Mouse (Mus musculus): ENCODE data around the gene Thsd4. TPM values are rescaled to one million over a fixed set of nuclear protein-coding genes. Genes with fewer than 3 reads are reported as not detected.

Gene Thsd4
- polyA plus RNA-seq, 1 experiment from 2014 or later: 5.1 TPM

DNA sequence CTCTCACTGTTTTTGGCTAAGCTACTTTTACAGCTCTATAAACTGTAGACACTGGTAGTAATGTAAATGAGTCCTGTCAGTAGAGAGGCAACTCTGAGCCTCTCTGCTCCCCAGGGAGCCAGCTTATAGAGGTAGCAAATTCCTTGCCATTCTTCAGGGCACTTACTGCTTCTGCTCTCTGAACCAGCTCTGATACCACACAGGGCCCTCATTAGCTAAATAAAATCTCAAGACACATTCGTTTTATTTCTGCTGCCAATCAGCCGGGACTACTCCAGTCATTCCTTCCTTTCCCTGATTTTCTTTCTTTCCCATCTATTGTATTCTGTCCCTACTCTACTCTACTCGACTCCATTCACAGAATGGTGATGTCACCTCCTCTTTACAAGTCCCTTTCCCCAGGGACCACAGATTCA, 236.8 kb downstream of the Thsd4 start:
- ATAC-seq (ENCODE audit: low FRiP score): no peak
- 23% methylated on average over 3 of the region's 3 CpGs for WGBS
- DNase-seq (ENCODE audit: low spot score): no peak
- no peaks in the 10 kb centered on the region for H3K36me3 ChIP-seq (ENCODE audit: control insufficient read depth, insufficient read depth, low read length)
- no peak overlapping the region for H3K4me3 ChIP-seq (ENCODE audit: low read depth, low read length)
- H3K4me2 ChIP-seq (replicated peaks; ENCODE audit: low read depth, low read length): no peak overlapping the region
- H3K9me3 ChIP-seq (ENCODE audit: control insufficient read depth, low read length): no peaks in the 10 kb centered on the region
- H3K27me3 ChIP-seq (ENCODE audit: control insufficient read depth, insufficient read depth, low read length): no peaks in the 10 kb centered on the region
- H3K4me1 ChIP-seq (replicated peaks; ENCODE audit: control insufficient read depth, insufficient read depth, low read length): no peaks in the 10 kb centered on the region
- H3K9ac ChIP-seq (ENCODE audit: low read depth, low read length): no peak overlapping the region
- H3K27ac ChIP-seq (ENCODE audit: low read depth, low read length): no peak overlapping the region

DNA sequence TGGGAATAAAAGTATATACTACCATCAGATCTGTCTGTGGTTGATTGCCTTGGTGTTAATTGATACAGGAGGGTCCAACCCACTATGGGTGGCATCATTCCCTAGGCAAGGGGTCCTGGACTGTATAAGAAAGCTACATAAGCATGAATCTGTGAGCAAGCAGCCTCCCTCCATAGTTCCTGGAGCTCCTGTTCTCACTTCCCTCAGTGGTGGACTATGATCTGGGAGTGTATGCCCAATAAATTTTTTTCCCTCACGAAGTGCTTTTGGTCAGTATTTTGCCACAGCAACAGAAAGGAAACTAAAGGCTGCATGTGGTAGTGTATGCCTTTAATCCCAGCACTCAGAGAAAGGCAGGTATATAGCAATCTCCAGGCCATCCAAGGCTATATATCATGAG, 237.5 kb downstream of the Thsd4 start:
- Histone ChIP-seq H3K27ac (ENCODE audit: low read depth, low read length) (no peak overlapping the region), H3K27me3 (ENCODE audit: control insufficient read depth, insufficient read depth, low read length) (no peaks in the 10 kb centered on the region), H3K36me3 (ENCODE audit: control insufficient read depth, insufficient read depth, low read length) (no peaks in the 10 kb centered on the region), H3K4me1 (replicated peaks; ENCODE audit: control insufficient read depth, insufficient read depth, low read length) (no peaks in the 10 kb centered on the region), H3K9ac (ENCODE audit: low read depth, low read length) (no peak overlapping the region), H3K4me3 (ENCODE audit: low read depth, low read length) (no peak overlapping the region), H3K4me2 (replicated peaks; ENCODE audit: low read depth, low read length) (no peak overlapping the region), H3K9me3 (ENCODE audit: control insufficient read depth, low read length) (no peaks in the 10 kb centered on the region)
- ATAC-seq (ENCODE audit: low FRiP score) (no peak), DNase-seq (ENCODE audit: low spot score) (no peak)
- 90% methylated on average over 1 of the region's 1 CpGs for WGBS

DNA sequence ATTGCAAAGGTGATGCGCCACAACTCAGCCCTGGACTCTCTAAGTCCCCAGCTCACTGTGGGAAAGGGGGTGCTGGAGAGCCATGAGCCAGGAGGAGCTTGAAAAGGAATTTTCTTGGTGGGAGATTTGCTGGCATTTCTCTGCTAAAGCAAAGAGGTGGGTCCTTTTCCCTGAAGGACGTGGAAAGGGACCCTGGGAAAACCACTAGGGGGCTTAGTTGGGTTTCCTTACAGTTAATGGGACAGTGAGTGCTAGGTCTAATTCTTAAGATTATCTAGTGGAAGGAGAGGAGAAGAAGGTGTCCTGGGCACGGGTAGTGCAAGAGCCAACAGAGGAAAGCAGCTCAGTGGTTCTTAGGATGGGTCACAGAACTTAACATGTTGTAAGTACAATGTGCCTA, 238.3 kb downstream of the Thsd4 start:
- no peak for ATAC-seq (ENCODE audit: low FRiP score)
- Histone ChIP-seq H3K36me3 (ENCODE audit: control insufficient read depth, insufficient read depth, low read length) (no peaks in the 10 kb centered on the region), H3K27ac (ENCODE audit: low read depth, low read length) (no peak overlapping the region), H3K27me3 (ENCODE audit: control insufficient read depth, insufficient read depth, low read length) (no peaks in the 10 kb centered on the region), H3K9me3 (ENCODE audit: control insufficient read depth, low read length) (no peaks in the 10 kb centered on the region), H3K9ac (ENCODE audit: low read depth, low read length) (no peak overlapping the region), H3K4me2 (replicated peaks; ENCODE audit: low read depth, low read length) (no peak overlapping the region), H3K4me1 (replicated peaks; ENCODE audit: control insufficient read depth, insufficient read depth, low read length) (no peaks in the 10 kb centered on the region), H3K4me3 (ENCODE audit: low read depth, low read length) (no peak overlapping the region)
- 64% methylated on average over 3 of the region's 3 CpGs for WGBS
- DNase-seq (ENCODE audit: low spot score): no peak

DNA sequence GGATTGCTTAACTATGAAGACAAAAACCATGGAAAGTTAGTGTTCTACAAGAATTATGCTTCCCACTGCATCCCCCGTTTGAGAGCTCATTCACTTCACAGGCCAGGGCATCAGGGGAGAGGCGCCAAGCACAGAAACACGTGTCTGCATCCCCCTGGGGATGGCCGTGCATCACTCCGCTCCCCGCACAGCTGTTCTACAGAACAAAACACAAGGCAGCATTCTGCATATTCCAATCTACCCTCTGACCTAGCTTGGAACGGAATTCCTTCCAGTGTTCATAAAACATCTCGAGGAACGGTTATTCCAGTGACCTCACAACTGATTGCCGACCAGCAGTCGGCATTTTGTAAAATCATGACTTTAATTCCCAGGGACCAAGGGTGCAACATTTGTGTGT, 240.6 kb downstream of the Thsd4 start:
- DNase-seq (ENCODE audit: low spot score) (no peak), ATAC-seq (ENCODE audit: low FRiP score) (no peak)
- Histone ChIP-seq H3K4me2 (replicated peaks; ENCODE audit: low read depth, low read length) (no peak overlapping the region), H3K9me3 (ENCODE audit: control insufficient read depth, low read length) (no peaks in the 10 kb centered on the region), H3K27ac (ENCODE audit: low read depth, low read length) (no peak overlapping the region), H3K9ac (ENCODE audit: low read depth, low read length) (no peak overlapping the region), H3K27me3 (ENCODE audit: control insufficient read depth, insufficient read depth, low read length) (no peaks in the 10 kb centered on the region), H3K4me3 (ENCODE audit: low read depth, low read length) (no peak overlapping the region), H3K4me1 (replicated peaks; ENCODE audit: control insufficient read depth, insufficient read depth, low read length) (no peaks in the 10 kb centered on the region), H3K36me3 (ENCODE audit: control insufficient read depth, insufficient read depth, low read length) (no peaks in the 10 kb centered on the region)
- WGBS: 42% methylated on average over 11 of the region's 11 CpGs

DNA sequence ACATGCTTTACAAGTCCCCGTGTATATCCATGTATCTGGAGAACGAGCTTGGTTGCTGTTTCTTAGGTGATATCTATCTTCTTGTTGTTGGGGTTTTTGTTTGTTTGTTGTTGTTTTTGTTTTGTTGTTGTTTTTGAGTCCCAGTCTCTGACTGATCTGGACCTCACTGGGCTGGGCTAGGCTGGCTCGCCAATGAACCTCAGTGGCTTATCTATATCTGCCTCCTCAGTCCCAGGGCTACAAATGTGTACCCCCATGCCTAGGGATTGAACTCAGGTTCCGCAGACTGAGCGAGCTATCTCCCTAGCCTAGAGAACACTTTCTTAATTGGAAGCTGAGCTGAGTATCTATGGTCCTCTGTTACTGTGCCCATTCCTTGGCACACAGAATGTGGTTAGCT, 241.1 kb downstream of the Thsd4 start:
- Histone ChIP-seq H3K36me3 (ENCODE audit: control insufficient read depth, insufficient read depth, low read length) (no peaks in the 10 kb centered on the region), H3K27me3 (ENCODE audit: control insufficient read depth, insufficient read depth, low read length) (no peaks in the 10 kb centered on the region), H3K9me3 (ENCODE audit: control insufficient read depth, low read length) (no peaks in the 10 kb centered on the region), H3K27ac (ENCODE audit: low read depth, low read length) (no peak overlapping the region), H3K4me3 (ENCODE audit: low read depth, low read length) (no peak overlapping the region), H3K4me1 (replicated peaks; ENCODE audit: control insufficient read depth, insufficient read depth, low read length) (no peaks in the 10 kb centered on the region), H3K4me2 (replicated peaks; ENCODE audit: low read depth, low read length) (no peak overlapping the region), H3K9ac (ENCODE audit: low read depth, low read length) (no peak overlapping the region)
- ATAC-seq (ENCODE audit: low FRiP score) (no peak), DNase-seq (ENCODE audit: low spot score) (no peak)
- 90% methylated on average over 5 of the region's 5 CpGs for WGBS

DNA sequence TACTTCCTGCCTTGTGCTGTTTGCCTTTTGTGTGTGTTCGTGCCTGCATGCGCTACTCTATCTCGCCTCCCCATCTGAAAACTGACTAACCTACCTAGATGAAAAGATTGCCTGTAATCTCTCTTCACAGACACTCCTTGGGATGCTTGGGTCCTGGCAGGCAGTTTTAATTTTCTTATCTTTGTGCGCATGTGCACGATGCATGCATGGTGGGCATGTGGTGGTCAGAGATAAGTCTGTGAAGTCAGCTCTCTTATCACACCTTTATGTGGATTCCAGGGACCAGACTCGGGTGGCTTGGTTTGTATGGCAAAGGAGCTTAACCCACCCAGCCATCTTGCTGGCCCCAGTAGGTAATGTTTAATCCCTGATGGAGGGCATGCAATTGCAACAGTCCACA, 242.3 kb downstream of the Thsd4 start:
- Histone ChIP-seq H3K27ac (ENCODE audit: low read depth, low read length) (no peak overlapping the region), H3K4me2 (replicated peaks; ENCODE audit: low read depth, low read length) (no peak overlapping the region), H3K27me3 (ENCODE audit: control insufficient read depth, insufficient read depth, low read length) (no peaks in the 10 kb centered on the region), H3K9me3 (ENCODE audit: control insufficient read depth, low read length) (no peaks in the 10 kb centered on the region), H3K4me1 (replicated peaks; ENCODE audit: control insufficient read depth, insufficient read depth, low read length) (no peaks in the 10 kb centered on the region), H3K36me3 (ENCODE audit: control insufficient read depth, insufficient read depth, low read length) (no peaks in the 10 kb centered on the region), H3K4me3 (ENCODE audit: low read depth, low read length) (no peak overlapping the region), H3K9ac (ENCODE audit: low read depth, low read length) (no peak overlapping the region)
- ATAC-seq (ENCODE audit: low FRiP score) (no peak), DNase-seq (ENCODE audit: low spot score) (no peak)
- WGBS: 83% methylated on average over 6 of the region's 6 CpGs

DNA sequence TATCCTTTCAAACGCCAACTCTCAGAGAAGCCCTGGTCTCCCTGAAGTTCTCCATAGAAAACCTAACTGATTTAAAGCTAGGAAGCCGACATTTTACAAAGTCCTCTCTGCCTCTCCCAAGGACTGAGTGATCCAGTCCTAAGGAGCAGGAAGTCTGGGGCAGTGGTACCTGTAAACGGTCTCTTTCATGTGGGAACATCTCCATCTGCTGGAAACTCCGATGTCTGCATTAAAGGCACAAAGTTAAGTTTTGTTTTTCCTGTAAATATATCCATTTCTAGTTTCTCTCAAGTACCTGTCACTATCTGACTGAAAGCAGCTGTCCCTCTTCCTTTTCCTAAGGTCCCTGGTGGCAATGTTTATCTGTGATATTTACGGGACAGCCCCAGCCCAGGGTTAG, 245.5 kb downstream of the Thsd4 start:
- WGBS: 24% methylated on average over 5 of the region's 5 CpGs
- ATAC-seq (ENCODE audit: low FRiP score): no peak
- DNase-seq (ENCODE audit: low spot score): peak; percentile 41
- Histone ChIP-seq H3K9ac (ENCODE audit: low read depth, low read length) (no peak overlapping the region), H3K4me1 (replicated peaks; ENCODE audit: control insufficient read depth, insufficient read depth, low read length) (no peaks in the 10 kb centered on the region), H3K27me3 (ENCODE audit: control insufficient read depth, insufficient read depth, low read length) (no peaks in the 10 kb centered on the region), H3K27ac (ENCODE audit: low read depth, low read length) (peak overlapping the region; percentile 30; the same call in 1 of the 2 replicates), H3K36me3 (ENCODE audit: control insufficient read depth, insufficient read depth, low read length) (no peaks in the 10 kb centered on the region), H3K4me2 (replicated peaks; ENCODE audit: low read depth, low read length) (no peak overlapping the region), H3K4me3 (ENCODE audit: low read depth, low read length) (no peak overlapping the region), H3K9me3 (ENCODE audit: control insufficient read depth, low read length) (no peaks in the 10 kb centered on the region)

DNA sequence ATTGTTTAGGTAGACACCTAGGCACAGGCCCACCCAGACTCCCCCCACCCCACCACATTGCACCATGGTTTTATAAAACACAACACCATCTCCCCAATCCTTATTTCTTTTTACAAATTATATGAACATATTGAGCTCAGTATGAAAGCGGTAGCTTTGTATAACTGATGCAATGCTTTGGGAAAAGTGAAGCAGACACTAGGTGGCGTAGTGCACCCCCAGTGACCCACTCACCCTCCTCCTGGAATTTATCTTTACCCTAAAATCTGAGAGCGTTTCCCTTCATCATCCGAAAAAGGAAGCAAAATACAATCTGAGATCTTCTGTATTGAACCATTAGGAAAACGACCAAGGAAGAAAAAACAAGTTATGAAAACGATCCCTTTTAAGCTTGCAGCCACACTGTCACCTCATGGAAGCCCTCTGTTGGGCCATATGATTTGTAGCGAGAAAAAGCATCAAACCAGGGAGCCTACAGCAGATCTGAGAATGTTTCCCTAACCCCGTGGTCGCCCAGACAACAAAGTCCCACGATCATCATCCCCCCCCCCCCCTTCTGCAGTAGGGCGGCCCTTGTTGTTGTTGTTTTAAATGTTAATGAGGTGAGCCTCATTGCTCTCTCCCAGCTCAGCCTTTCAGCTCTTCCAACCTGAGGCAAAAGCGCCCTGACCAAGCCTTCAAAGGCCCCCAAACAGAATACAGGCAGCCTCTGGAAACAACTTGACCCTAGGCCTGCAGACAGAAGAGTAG, 246.3 kb downstream of the Thsd4 start:
- Histone ChIP-seq H3K27ac (ENCODE audit: low read depth, low read length) (peak overlapping the region; percentile 30; the same call in 1 of the 2 replicates), H3K9ac (ENCODE audit: low read depth, low read length) (no peak overlapping the region; the same call in 1 of the 2 replicates)
- ATAC-seq (ENCODE audit: low FRiP score): peak; percentile 79

DNA sequence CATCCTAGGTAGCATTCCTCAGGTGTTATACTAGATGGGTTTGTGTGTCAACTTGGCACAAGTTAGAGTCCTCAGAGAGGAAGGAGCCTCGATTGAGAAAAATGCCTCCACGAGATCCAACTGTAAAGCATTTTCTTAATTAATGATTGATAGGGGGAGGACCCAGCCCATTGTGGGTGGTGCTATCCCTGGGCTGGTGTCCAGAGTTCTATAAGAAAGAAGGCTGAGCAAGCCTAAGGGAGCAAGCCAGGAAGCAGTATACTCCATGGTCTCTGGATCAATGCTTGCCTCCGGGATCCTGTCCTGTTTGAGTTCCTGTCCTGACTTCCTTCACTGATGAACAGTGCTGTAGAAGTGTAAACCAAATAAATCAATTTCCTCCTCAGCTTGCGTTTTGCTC, 247.3 kb downstream of the Thsd4 start:
- WGBS: 80% methylated on average over 4 of the region's 4 CpGs
- Histone ChIP-seq H3K4me3 (ENCODE audit: low read depth, low read length) (no peak overlapping the region), H3K4me2 (replicated peaks; ENCODE audit: low read depth, low read length) (no peak overlapping the region), H3K27me3 (ENCODE audit: control insufficient read depth, insufficient read depth, low read length) (no peaks in the 10 kb centered on the region), H3K9ac (ENCODE audit: low read depth, low read length) (no peak overlapping the region), H3K27ac (ENCODE audit: low read depth, low read length) (no peak overlapping the region), H3K36me3 (ENCODE audit: control insufficient read depth, insufficient read depth, low read length) (no peaks in the 10 kb centered on the region), H3K4me1 (replicated peaks; ENCODE audit: control insufficient read depth, insufficient read depth, low read length) (no peaks in the 10 kb centered on the region), H3K9me3 (ENCODE audit: control insufficient read depth, low read length) (no peaks in the 10 kb centered on the region)
- DNase-seq (ENCODE audit: low spot score): no peak
- ATAC-seq (ENCODE audit: low FRiP score): no peak

More for the DNA sequence above, 246.3 kb downstream of the Thsd4 start:
- no peaks in the 10 kb centered on the region for H3K36me3 ChIP-seq (ENCODE audit: control insufficient read depth, insufficient read depth, low read length)
- H3K4me2 ChIP-seq (replicated peaks; ENCODE audit: low read depth, low read length): no peak overlapping the region
- DNase-seq (ENCODE audit: low spot score): peak; percentile 69
- no peaks in the 10 kb centered on the region for H3K9me3 ChIP-seq (ENCODE audit: control insufficient read depth, low read length)
- H3K4me1 ChIP-seq (replicated peaks; ENCODE audit: control insufficient read depth, insufficient read depth, low read length): no peaks in the 10 kb centered on the region
- no peaks in the 10 kb centered on the region for H3K27me3 ChIP-seq (ENCODE audit: control insufficient read depth, insufficient read depth, low read length)
- 7% methylated on average over 12 of the region's 12 CpGs for WGBS
- no peak overlapping the region for H3K4me3 ChIP-seq (ENCODE audit: low read depth, low read length)

All from hindbrain, embryonic 11.5 days (tissue).